Mouse (Mus musculus): Measurements from ENCODE around the gene Nrbp1.
A peak's percentile ranks its signal among the peaks of the same experiment; 100 is the strongest.
"Not testable (repeated sequence)": the region's sequence is repeated elsewhere in the genome, so short reads cannot be mapped to it uniquely, and the experiment has no call there.

Gene Nrbp1

DNA sequence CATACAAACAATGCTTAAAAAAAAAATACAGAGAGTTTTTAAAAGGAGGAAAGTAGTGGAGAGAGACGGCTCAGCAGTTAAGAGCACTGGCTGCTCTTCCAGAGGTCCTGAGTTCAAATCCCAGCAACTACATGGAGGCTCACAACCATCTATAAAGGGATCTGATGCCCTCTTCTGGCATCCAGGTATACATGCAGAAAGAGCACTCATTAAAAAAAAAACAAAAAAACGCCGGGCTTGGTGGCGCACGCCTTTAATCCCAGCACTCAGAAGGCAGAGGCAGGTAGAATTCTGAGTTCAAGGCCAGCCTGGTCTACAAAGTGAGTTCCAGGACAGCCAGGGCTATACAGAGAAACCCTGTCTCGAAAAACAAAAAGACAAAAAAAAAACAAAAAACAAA, 24.1 kb upstream of the Nrbp1 start:
- not testable (repeated sequence) for DNase-seq

DNA sequence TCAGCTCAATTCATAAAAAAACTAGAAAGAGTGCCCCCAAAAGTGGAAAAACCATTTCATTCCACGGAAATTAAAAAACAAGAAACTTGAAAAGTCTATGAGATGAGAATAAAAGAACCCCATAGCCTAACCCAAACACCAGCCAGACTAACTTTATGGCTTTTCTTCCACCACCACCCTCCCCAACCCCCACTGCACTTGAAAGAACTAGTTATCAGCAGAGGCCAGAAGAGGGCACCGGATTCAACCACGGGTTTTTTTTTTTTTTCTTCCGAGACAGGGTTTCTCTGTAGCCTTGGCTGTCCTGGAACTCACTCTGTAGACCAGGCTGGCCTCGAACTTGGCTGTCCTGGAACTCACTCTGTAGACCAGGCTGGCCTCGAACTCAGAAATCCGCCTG, 22.4 kb upstream of the Nrbp1 start:
- no peak for DNase-seq

DNA sequence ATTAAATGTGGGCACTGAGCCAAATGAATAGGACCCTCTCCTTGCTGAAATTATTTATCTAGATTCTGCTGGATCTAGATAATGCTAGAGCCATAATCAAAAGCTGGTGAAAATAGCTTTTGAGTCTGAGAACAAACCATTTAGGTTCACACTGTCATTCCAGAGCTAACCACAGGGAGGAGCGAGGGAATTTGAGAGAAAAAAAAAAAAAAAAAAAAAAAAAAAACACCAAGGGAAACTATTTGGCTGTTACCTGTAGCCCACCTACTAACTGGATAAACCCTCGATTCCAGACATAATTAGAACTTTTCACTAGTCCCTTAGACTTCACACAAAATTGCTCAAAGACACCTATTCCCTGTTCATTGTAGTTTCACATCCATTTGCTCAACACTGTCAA, 21.6 kb upstream of the Nrbp1 start:
- DNase-seq, result no peak

DNA sequence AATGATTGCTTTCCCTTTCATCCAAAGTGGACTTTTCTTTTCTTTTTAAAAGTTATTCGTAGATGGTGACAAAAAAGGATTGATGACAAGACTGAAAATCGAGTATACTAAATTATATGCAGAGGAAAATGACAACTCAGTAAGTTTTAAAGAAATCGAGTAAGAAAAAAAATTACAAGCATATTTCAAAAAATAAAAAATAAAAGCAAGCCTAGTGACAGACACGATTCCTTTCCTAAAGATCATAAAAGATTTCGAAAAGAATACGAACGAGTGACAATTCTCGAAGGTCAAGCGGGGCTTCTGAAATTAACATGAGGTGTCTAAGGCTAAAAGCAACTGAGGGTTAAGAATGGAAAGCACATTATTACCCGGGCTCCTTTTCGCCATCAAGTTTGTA, 21.2 kb upstream of the Nrbp1 start:
- no peak for DNase-seq

DNA sequence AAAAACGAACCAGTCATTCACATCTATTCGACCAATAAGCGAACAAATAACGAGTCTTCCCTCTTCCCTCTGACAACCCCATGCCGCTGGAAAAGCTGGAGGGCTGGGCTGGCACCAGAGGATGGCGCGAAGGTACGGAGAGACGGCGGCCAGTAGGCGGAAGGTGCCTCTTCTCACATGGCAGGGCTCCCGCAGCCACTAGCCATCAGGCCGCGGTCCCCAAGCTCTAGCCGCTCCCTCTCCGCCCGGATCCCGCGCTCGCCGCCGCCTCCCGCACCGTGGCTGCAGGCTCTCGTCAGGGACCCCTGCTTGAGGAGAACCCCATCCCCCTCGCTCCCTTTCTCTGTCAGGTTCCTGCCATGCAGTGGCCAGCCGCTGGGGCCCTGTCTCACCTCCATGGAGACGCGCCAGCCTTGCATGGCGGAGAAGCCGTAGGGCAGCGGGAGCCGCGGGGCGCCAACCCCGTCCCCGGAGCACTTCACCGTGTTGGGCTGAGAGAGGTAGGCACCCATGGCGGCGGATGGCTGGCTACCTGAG, 20.7 kb upstream of the Nrbp1 start:
- peak in 1 of 2 experiments; percentile 70 for DNase-seq

DNA sequence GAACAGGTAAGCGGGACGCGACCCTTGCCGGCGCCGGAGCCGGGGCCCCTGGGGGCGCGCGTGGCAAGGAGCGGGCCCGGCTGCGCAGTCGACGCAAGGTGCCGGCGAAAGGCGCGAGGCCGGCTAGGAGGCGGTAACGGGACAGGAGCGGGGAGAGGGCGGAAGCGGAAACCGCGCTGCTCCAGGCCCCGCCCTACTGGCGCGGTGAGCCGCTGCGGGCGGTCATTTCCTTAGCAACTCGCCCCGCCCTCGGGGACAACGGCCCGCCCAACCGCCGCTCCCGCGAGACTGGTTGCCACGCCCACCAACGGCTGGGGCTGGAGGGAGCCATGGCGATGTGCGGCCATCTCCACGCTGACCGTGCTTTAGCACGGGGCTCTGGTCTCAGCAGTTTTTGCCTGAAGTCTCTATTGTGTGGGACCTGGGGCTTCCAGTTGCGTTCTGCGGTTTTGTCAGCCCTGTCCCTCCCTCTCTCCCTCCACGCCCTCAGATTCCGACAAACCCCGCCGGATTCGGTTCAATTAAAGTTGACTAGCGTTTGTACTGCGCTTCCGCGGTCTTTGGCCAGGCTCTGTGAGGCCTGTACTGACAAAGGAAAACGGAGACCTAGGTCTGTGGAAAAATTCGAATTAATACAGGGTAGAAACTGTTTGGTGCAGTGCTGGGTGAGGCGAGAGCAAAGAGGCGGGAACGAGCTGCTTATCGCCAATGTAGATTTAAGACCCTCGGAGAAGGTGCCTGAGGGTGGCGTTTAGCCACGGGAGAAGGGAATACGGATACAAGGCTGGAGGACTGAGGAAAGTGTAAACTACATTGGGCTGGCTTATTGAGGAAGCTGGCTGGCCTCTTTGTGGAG, 20.0 kb upstream of the Nrbp1 start, which contains the start of gene Ppm1g:
Gene Ppm1g (minus strand): TSS at position 240 of the 856 bp plus-strand sequence.
- peak; percentile 98 to 99 for DNase-seq

DNA sequence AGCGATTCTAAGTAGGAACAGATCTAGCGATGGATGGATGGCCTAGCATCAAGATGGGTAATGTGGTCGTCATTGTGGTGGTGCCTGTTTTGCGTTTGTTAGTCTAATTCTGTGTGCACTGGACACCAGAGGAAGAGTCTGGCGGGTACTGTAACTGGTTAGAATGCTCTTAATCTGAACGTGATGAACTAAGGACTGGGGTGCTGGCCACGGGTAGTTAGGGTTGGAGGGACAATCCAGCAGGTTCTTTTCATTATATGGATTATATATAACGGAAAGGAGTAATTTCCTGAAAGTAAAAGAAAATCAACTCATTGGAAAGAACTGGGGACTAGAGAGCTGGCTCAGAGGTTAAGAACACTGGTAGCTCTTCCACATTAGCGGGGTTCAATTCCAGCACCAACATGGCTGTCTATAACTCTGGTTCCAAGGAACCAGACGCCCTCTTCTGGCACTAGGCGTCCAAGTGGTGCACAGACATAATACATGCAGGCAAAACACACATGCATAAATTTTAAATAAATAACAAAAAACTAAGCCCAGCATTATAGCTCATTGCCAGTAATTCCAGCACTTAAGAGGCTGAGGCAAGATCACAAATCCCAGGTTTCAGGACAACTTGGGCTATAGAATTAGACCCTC, 19.2 kb upstream of the Nrbp1 start:
- DNase-seq, result peak; percentile 57 to 67

DNA sequence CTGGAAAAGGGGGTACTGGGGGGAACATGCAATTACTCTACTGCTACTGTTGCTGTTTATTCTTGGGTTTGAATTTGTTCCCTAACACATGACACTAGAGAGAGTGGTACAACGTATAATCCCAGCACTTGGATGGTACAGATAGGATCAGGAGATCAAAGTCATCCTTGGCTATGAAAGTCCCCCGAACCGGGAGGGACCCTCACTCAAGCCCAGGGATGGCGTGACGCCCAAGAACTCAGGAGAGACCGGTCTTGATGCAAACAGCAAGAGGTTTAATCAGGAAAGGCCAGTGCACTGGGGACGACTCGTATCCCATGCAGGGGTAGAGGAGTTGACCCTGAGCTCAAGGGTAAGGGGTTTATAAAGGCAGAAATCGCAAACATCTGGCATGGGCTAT, 18.0 kb upstream of the Nrbp1 start:
- no peak for DNase-seq

DNA sequence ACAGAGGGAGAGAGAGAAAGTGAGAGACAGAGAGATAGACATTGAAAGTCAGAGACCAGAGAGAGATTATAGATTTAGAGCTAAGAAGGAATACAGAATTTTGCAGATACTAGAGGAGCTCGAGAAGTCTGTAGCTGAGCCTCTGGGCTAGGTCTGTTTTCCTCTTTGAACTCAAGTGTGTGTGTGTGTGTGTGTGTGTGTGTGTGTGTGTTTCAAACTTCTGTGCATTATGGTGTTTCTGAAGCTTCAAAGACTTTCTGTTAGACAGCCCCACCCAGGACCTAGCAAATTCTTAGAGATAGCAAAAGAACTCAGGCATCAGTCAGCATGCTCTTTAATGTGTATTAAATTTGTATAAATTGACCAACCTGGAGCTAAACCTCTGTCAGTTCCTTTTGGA, 14.0 kb upstream of the Nrbp1 start:
- no peak for DNase-seq

DNA sequence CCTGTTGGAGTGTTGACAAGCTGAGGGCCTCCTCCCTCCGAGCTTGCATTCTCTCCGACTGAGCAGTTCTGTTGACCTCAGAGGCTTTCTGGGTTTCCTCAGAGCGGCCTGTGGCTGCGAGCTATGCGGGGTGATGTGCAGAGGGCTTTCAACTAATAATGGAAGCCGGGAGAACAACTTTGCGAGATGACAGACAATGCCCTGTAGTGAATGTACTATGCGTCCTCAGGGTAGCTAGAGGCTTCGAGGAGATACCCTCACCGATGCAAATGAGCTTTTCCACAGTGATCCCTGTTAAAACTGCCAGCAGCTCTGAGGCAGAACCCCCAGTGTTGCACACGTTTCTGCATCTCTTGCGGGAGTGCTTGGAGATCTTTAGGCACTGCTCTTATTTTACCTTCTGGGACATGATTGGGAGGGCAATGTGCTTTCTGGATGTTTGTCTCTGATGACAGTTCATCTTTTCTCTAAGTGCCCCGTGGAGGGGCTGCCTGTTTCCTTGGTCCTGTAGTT, 914 bp downstream of the Nrbp1 start:
- no peak for DNase-seq

DNA sequence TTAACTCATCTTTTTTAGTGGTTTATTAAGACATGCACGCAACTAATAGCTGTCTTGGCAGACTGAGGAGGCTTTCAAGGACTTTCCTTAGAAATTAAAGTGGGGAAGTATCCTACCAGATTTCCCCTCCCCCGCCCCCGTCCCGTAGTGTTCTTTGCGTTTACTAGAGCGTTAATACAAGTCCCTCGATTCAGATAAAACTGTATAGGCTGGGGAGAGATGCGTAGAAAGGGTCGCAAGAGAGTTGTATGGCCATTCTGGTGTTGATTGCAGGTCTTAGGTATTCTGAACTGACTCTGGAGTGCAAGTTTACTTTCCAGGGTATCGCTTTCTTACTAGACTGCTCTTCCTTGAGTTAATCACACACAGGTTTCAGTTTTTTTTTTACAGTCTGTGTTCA, 1.5 kb downstream of the Nrbp1 start:
- no peak for DNase-seq

DNA sequence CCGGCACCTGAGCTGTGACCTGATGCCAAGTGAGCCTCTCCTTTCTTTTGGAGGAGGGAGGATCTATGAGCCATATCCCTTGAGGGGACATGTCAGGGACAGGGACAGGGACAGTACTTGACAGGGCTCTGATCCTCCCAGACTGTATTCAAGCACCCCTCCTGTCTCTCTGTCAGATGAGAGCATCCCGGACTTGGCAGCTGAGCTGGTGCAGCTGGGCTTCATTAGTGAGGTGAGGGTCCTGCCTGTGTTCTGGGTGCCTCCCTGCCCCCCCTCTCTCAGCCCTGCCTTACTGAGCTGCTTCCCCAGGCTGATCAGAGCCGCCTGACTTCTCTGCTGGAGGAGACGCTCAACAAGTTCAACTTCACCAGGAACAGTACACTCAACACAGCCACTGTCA, 10.1 kb downstream of the Nrbp1 start:
- no peak for DNase-seq

DNA sequence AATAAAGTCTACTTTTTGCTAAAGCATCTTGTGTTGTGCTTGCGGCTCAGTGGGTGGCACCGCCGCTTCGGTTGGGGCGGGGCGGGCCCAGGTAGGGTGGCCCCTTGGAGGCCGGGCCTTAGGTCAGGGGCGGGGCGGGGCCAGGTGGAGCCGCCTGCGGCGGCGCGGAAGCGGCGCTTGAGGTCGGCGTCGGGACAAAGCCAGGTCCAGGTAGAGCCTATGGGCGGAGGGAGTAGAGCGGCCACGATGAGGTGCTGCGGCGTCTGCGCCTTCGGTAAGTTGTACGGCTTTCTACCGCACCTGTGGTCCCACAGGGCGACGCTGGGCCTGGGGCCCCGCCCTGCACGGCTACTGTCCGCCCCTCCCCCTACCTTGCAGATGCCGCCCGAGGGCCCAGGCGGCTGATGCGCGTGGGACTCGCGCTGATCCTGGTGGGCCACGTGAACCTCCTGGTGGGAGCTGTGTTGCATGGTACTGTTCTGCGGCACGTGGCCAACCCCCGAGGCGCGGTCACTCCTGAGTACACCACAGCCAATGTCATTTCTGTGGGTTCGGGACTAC, 11.0 kb downstream of the Nrbp1 start, which contains the start of gene Krtcap3:
Gene Krtcap3 (plus strand): TSS at position 151 of the 561 bp plus-strand sequence.
- peak; percentile 74 to 86 for DNase-seq

DNA sequence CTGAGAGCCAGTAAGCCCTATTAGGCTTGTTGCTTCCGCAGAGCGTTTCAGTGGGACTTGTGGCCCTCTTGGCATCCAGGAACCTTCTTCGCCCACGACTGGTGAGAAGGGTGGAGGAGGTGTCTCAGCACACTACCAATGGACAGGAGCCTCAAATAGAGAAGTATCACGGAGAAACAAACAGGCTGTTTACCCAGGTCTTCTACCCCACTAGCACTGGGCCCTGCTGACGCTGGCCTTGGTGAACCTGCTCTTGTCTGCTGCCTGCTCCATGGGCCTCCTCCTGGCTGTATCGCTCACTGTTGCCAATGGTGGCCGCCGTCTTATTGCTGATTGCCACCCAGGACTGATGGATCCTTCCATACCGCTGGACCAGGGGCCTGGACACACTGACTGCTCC, 11.5 kb downstream of the Nrbp1 start:
- DNase-seq, result no peak

DNA sequence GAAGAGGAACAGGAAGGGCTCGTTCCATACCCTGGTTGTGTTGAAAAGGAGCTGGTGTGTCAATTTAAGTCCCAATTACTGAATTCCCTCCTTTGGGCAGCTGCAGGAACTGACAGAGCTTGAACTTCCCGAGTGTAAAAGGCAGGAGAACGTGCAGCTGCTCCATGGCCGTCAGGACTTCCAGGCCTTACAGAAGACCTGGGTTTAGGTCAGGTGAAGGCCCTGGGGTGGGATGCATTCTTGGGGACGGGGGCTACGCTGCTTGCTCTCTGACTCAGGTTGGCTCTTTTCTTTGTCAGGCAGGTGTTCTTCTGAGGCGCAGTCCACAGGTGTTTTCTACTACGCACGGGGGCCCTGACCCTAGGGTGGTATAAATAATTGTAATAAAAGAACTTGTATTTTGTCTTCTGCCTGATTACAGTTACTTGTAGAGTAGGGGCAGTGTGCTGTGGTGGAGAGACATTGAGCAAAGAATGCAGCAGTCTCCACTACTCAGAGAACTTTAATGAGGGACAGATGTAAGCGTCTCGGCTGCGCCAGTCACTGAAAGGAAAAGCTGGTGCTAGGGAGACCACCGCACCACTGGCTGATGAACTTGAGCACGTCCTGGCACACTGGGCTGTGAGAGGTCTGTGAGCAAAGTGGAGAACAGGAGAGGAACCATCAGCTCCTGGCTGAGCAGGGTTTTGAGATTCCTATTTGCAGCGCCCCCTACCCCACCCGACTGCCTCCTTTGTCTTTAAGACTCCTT, 12.3 kb downstream of the Nrbp1 start:
- DNase-seq, result no peak

DNA sequence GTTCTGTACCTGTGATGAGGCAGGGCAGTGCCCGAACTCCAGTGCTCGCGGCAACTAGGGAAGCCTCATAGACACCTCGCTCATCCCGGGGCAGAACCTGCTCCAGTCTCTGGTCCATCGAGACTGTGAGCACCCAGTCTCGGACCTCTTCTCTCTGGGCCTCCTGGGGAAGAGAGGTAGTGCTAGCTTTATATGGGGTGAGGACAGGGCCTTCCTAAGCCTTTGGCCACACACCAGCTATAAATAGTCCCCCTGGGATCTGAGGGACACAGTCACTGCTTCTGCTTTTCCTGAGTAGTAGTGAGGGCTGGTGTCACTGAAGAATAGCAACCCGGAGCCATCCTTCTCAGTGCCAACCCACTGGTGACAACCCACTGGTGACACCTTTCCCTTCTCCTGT, 13.1 kb downstream of the Nrbp1 start:
- DNase-seq, result no peak

DNA sequence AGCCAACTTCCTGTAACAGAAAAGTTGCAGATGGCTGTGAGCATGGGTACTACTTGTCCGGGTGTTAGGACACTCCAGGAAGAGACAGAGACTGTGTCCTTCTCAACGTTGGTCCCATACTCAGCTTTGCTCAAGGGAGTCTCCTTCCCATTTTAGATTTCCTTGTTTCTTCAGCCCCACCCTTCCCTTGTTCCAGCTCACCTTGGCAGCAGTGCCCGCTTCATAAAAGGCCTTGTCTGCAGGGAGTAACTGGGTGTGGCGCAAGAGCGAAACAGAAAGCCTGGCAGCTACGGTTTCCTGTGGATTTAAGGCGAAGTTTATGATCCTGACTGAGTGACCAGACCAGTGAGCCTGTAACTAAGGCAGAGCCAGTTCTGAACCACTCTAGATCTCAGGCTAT, 13.8 kb downstream of the Nrbp1 start:
- DNase-seq, result peak; percentile 71 to 77

DNA sequence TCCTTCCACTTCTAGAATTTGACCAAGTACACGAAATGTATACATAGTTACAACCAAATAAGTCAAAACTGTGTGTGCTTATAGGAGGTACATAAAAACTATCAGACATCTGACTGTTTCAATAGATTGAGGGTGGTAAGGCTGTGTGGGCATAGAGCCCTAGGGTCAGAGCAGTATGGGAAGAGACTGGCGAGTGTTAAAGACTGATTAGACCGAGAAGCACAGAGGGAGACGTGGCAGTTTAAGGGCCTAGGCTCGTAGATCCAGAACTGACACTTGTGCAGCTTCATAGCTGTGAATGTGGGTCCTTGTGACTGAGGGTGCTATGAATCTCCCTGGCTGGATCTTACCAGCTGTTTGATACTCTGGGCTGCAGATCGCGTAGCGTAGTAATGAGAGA, 14.2 kb downstream of the Nrbp1 start:
- DNase-seq, result no peak

DNA sequence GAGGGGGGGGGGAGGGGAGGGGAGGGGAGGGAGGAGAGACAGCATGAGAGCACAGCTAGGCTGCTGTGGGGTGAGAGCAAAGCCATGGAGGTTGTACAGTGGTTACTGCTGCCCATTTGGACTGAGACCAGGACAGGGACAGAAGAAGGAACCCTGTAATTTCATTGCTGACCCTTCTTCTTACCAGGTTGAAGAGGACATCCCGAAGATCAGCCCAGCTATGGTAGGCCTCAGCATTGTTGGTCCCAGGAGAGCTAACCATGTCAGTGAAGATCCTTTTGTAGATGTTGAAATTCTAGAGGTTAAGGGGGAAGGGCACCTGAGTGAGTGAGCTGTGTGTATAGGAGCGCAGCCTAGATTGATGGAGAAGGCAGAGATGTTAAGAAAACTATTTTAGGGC, 14.7 kb downstream of the Nrbp1 start:
- no peak for DNase-seq

DNA sequence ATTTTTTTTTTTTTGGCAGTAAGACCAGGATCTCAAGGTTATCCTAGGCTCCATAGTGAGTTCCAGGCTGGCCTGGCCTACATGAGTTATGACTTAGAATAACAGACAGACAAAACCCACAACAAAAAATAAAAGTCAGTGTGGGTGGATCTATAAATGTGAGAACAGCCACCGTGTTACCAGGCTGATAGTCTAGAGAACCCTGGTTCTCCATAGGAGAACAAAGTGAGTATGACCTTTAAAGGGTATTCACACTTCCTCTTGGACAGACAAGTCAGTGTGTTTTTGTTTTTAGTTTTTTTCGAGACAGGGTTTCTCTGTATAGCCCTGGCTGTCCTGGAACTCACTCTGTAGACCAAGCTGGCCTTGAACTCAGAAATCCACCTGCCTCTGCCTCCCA, 15.3 kb downstream of the Nrbp1 start:
- no peak for DNase-seq

DNA sequence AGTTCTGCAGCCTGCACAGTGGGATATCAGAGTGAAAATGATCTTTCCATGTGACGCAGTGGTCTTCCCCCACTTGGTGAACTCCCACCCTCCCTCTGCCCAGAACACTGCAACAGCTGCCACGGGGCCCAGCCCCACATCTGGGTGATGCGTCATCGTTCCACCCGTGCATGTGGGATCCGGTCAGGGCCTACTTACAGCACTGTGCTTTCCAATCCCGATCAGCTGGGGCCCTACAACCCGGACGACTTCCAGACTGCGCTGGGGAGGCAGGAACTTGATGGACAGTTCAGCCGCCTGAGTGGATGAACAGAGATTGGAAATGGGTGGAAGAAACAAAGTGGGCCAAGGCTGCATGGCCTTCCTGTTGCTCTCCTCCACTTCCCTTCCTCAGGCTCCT, 17.0 kb downstream of the Nrbp1 start:
- DNase-seq, result no peak

DNA sequence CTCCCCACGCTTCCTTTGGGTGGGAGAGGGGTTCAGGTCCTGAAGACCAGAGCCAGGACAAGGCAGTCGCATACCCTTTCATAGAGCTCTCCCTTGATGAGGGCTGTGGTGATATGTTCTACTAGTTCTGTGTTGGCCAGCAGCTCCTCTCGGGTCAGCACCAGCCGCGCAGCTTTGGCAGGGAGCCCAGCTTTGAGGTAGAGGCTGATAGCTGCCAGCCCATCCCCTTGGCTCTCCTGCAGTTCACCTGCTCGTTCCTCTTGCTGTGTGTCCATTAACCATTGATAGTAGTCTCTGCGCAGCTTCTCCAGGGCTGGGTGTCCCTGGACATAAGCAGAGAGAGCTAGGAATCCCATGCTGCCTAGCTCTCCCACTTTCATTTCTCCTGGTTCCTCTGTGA, 25.4 kb downstream of the Nrbp1 start:
- no peak for DNase-seq

DNA sequence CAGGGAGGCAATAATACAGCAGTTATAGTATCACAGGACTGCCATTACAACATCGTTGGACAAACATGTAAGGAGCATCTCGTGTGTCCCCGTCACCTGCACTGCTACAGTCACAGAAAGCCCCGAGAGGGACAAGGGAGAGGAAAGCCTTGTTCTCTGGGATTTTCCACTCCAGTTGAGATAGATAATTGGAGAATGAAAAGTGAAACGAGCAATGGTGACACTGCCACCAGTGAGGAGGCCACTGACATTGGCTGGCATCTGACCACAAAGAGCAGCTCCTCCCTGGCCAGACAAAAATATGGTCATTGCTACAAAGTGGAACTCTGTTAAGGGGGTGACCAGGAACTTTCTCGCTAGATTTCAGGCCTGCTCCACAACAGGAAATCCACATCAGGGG, 27.0 kb downstream of the Nrbp1 start:
- no peak for DNase-seq
